Mouse (Mus musculus) cerebellum, postnatal 36 days (tissue): ENCODE measurements around the gene Gpr84.
"Not testable (repeated sequence)": the region's sequence is repeated elsewhere in the genome, so short reads cannot be mapped to it uniquely, and the experiment has no call there.

ENCODE experiments used
- DNase-seq, 2 experiments: peaks; one replicate each; pipeline ENCODE4 v3.0.0; 2021 to 2022; ENCODE audit warnings: mixed read lengths in 2 of 2

Gpr84 gene

DNA sequence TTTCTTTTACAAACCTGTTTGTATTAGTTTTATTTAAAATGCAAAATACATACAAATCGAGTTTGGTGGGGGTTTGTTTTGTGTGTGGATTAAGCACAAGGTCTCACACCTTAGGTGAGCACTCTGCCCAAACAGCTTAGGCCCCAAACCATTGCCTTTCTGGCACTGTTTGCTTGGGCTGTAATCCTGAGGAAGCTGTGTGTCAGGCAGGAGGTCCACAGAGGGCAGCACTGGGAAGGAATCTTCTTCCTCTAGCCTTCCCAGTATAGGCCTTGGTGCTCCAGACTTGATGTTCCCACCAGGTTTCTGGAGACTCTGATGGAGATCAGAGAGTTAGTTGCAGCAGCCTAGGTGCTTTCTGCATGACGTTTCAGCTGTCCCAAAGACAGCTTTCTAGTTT is 25.8 kb downstream of the Gpr84 start:
- no peak for DNase-seq

- DNase-seq = peak; percentile 38 to 50
Observed at GRCm38 (mm10) chr15:103284066-103284465, 26.3 kb downstream of the Gpr84 start.

DNA sequence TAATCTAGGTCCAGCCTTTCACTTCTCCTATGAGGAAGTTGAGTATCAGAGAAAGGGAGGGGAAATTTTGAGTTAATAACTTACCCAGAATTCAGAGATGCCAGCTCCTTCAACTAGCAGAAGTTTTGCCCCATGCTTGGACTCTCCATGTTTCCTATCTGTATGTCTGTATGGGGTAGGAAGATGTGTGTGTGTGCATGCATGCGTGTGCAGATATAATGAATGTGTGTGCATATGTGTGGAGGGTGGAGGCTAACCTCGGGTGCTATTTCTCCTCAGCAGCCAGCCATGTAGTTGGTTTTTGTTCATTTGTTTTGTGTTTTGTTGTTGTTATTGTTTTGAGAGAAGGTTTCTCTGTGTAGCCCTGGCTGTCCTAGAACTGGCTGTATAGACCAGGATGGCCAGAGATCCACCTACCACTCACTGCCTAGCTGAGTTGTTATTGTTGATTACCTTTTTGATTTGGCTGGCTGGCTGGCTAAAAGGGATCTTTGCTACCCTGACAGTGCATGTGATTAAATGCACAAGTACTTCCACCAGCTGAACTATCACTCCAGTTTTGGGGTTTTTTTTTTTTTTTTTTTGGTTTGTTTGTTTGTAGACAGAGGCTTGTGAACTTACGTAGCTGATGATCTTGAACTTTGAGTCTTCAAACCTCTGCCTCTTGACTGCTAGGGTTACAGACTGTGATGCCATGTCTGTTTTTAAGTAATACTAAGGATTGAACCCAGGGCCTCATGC is 28.8 kb downstream of the Gpr84 start:
- no peak for DNase-seq

DNA sequence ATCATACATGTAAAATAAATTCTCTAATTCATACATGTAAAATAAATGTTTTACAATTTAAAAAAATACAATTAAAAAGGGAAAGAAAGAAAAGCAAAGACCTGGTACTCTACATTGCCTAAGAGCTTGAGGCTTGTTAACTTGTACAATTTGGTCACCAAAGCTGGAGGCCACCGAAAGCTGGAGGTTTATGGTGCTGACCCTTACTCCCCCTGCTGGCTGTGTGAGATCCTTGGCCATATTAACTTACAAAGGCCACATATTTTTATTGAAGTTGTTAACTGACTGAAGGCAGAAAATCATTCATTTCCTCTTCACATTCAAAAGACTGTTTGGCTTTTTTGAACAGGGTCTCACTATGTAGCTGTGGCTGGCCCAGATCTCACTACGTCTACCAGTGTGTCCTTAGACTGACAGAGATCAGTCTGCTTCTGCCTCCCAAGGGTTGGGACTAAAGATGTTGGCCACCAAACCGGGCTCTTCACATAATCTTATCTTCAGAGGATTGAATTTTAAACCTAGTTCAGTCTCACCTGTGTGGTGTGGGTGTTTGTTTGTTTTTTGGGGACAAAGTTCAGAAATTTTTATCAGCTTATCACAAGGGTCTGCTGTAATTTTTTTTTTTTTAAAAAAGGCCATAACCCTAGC is 29.5 kb downstream of the Gpr84 start:
- no peak for DNase-seq

DNA sequence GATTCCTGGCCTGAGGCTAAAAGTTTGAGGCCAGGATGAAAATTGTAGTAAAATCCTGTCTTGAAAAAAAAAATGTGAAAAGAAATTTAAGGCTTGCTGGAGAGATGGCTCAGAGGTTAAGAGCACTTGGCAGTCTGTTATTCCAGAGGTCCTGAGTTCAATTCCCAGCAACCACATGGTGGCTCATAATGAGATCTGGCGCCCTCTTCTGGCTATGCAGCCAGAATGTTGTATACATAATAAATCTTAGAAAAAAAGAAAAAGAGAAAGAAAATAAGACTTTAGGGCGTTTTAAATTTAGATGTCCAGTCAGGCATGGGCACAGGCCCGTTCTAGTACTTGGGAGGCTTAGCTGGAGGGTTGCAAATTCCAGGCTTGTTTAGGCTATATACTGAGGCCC is 30.7 kb downstream of the Gpr84 start:
- no peak for DNase-seq

- DNase-seq = no peak
Observed at GRCm38 (mm10) chr15:103277949-103278348, 32.5 kb downstream of the Gpr84 start.

DNA sequence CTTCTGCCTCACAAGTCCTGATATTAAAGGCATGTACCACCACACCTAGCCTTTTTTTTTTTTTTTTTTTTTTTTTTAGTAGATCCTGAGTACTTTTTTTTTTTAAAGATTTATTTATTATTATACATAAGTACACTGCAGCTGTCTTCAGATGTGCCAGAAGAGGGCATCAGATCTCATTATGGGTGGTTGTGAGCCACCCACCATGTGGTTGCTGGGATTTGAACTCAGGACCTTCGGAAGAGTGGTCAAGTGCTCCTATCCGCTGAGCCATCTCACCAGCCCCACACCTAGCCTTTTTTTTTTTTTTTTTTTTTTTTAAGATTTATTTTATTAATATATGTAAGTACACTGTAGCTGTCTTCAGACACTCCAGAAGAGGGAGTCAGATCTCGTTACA is 34.5 kb downstream of the Gpr84 start:
- DNase-seq = not testable (repeated sequence)

- DNase-seq = peak; percentile 94
Observed at GRCm38 (mm10) chr15:103272419-103273279, 37.8 kb downstream of the Gpr84 start, which contains the start of gene Copz1. Gene Copz1, plus strand, starts transcription at chr15:103272714.

GRCm38 (mm10) chr15:103268903-103269302 is 41.5 kb downstream of the Gpr84 start:
- DNase-seq = no peak

- no peak for DNase-seq
Observed at GRCm38 (mm10) chr15:103264794-103265193, 45.6 kb downstream of the Gpr84 start.

- no peak for DNase-seq
Observed at GRCm38 (mm10) chr15:103259989-103260388, 50.4 kb downstream of the Gpr84 start.

DNA sequence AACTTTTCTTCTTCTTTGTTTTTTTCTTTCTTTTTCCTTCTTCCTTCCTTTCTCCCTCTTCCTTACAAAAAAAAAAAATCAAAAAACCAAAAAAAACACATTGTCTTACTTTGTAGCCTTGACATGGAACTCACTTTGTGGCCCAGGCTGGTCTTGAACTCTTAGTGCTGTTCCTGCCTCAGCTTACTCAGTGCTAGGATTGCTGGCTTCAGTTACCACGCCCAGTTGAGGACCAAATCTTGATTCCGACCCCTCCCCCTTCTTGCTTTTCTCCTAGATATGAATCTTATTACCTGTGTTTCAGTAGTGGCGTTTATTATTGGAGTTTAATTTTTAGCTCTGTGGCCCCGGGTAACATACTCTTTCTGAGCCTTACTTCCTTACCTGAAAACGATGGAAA is 51.2 kb downstream of the Gpr84 start:
- DNase-seq = no peak
